Mouse (Mus musculus) common myeloid progenitor, adult 5-6 weeks (primary cell): ENCODE data around the gene Olfr9. TPM values are rescaled to one million over a fixed set of nuclear protein-coding genes. Genes with fewer than 3 reads are reported as not detected.
"Not testable (repeated sequence)": the region's sequence is repeated elsewhere in the genome, so short reads cannot be mapped to it uniquely, and the experiment has no call there.

ENCODE experiments used
- ATAC-seq: replicated peaks from 2 replicates; pipeline ENCODE4 v1.8.0; 2016; ENCODE audit warnings: low read depth, mild to moderate bottlenecking, moderate TSS enrichment, inconsistent platforms; ENCODE audit not compliant: poor library complexity, severe bottlenecking
- total RNA-seq: library from RNA; stranded (forward); fragments of 200-1000, 187-1606 nt; gene quantifications from 2 replicates; pipeline ENCODE4 v1.2.3, GENCODE M21; 2017

Olfr9 gene
- not detected in 2 replicates for total RNA-seq

GRCm38 (mm10) chr10:128989131-128989530, at the start of gene Olfr9:
TSS of gene Olfr9 (plus strand) at chr10:128989431.
- not testable (repeated sequence) for ATAC-seq

- no peak for ATAC-seq
Measured at GRCm38 (mm10) chr10:128940475-128941061, 48.7 kb upstream of the Olfr9 start.

DNA sequence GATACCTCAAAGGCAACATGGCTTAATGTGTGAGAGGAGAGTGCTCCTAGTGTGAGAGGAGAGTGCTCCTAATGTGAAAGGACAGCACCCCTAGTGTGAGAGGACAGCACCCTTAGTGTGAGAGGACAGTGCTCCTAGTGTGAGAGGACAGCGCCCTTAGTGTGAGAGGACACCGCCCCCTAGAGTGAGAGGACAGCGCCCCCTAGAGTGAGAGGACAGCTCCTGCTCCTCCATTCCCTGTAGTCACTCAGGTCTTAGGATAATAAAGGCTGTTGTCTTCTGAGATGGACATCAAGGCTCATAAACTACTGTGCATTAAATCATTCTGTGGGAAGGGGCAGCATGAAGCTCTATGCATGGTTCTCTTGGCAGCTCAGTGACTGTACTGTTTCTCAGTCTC, 43.6 kb upstream of the Olfr9 start:
- peak; percentile 77 for ATAC-seq

- ATAC-seq, result no peak
Measured at GRCm38 (mm10) chr10:128947496-128947895, 41.7 kb upstream of the Olfr9 start.

- no peak for ATAC-seq
Measured at GRCm38 (mm10) chr10:128950208-128950887, 38.9 kb upstream of the Olfr9 start.

DNA sequence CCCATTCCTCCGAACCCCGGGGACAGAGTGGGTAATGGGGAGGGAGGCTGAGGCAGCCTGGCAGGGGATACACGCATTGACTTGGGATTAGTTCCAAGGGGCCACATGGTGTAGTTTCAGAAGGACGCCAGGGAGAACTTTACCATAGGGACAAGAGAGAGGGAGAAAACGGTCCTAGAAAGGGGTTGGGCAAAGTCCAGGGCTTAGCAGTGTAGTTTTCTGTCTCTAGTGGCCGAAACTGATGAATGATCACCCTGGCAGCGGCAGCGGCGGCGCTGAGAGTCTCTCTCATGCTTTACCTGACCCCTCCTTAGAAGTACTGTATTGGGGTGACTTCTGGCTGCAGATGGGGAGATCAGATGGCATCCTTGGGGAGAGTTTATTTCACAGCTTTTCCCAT, 30.9 kb upstream of the Olfr9 start:
- ATAC-seq, result no peak

DNA sequence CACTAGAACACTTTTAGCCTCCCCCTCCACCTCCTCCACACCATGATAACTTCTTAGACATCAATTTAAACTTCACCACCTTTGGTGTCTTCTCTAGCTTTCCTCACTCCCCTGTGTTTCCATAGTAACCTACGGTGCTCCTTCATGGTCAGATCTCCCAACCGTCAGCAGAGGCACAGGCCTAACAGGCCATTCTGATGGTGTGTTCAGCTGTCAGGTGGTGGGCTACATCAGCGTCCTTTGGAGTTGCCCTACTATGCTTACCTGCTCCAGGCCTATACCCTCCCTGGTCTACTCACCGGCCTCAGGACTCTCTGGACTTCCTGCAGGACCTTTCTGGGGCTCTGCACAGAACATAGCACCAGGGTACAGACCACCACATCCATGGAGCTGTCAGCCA, 29.1 kb upstream of the Olfr9 start:
- no peak for ATAC-seq

GRCm38 (mm10) chr10:128960590-128961584, 28.3 kb upstream of the Olfr9 start, which contains the start of gene Mettl7b:
TSS of gene Mettl7b (minus strand) at chr10:128960988.
- ATAC-seq, result peak; percentile 59

DNA sequence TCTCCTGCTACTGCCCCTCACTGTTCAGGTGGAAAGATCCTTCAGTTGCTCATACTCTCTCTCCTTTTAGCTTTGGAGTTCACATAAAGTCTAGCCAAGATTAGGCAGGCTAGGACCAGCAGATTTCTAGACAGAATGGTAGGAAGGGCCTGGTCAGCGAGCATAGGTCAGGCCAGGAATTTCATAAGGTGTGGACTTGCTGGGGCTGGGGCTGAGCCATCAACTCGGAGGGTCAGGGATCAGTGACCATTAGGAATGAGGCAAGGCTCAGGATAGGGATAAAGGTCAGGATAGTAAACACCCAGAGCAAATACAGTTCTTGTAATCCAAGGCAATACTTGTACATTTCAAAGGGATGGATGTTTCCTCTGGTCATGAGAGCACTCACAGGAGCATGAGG, 24.3 kb upstream of the Olfr9 start:
- ATAC-seq, result no peak

- peak; percentile 93 for ATAC-seq
Measured at GRCm38 (mm10) chr10:128965871-128966270, 23.4 kb upstream of the Olfr9 start.

- no peak for ATAC-seq
Measured at GRCm38 (mm10) chr10:128968341-128968749, 20.9 kb upstream of the Olfr9 start.

DNA sequence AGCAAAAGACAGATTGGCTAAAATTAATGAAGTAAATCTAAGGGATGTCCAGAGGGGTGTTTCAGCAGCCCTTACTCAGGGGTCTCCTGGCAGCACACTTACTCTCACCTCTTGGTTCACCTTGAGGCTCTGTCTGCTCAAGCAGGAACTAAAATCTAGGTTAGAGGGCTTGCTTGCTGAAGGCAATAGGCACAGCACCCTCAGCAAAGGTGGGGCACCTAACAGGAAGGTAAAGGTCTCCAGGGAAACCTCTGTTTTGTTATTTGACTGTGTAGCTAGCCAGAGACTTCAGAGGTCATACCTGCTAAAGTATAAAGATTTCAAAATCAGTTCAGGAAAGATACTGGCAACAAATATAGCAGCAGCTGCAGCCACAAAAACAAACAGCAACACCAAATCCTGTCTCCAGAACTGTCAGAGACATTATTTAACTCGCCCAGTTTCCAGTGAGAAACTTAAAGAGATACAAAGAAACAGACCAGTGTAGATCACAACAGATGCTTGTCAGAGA, 18.4 kb upstream of the Olfr9 start:
- ATAC-seq, result no peak

- no peak for ATAC-seq
Measured at GRCm38 (mm10) chr10:128972841-128973240, 16.4 kb upstream of the Olfr9 start.

DNA sequence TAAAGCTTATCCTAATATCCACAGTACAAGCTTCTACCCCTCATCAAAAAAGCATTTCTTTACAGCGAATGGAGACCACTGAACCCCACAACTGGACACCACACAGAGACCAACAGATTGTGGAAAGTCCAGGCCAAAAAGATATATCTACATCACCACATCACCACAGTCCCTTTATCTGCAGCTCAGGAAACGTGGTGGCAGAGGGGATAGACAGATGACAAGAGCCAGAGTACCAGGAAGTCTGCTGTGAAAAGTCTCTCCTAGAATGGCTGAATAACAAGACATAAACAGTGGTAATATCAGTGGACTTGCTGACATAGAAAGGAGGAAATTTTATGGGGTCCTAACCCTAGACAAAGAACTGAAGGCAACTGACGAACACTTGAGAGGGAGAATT, 12.8 kb upstream of the Olfr9 start:
- no peak for ATAC-seq

DNA sequence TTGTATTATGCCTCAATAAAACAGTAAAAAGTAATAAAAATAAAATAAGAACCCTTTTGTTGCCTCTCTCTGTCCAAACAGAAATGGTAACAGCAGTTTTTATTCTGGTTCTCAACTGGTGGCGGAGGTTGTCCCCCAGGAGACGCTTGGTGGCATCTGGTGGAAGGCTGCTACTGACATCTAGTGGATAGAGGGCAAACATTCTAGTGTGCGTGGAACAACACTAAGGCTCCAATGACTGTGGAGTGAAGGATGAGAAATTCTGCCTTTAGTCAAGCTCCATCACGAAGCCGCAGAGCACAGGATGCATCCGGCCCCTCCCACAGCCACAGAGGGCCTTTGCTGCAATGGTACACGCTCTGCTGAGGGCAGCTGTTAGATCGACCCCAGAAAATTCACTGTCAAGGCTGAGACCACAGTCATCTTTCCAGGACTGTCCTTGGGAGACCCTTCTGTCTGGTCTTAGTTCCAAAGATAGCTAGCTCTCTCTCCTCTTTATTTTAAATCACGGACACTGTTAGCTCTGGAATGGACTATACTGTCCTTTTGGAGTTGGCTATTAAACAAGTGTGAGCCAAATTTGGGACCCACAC, 11.6 kb upstream of the Olfr9 start:
- ATAC-seq, result peak; percentile 100

DNA sequence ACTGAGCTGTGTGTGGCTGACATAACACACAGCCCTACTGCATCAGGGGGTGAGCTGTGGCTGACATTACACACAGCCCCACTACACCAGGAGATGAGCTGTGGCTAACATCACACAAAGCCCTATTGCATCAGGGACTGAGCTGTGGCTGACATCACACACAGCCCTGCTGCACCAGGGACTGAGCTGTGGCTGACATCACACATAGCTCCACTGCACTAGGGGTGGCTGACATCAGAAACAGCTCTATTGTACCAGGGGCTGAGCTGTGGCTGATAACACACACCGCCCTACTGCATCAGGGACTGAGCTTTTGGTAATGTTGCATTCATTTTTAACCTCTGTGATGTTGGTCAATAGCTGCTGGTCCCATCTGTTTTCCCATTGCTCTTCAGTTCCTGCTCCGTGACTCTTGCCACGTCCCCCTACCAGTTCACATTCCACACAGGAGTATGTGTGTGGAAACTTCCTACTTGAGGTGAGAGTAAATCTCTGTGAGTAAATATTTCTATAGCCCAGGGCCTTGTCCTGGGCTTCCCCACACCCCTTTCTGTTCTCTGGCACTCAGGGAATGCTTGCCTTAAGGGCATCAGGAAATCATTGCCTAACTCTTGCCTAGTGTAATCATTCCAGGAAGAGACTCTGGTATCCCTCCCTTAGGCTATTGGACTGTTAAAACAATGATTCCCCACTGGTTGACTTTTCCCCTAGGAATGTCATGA, 8.4 kb upstream of the Olfr9 start:
- ATAC-seq, result no peak

DNA sequence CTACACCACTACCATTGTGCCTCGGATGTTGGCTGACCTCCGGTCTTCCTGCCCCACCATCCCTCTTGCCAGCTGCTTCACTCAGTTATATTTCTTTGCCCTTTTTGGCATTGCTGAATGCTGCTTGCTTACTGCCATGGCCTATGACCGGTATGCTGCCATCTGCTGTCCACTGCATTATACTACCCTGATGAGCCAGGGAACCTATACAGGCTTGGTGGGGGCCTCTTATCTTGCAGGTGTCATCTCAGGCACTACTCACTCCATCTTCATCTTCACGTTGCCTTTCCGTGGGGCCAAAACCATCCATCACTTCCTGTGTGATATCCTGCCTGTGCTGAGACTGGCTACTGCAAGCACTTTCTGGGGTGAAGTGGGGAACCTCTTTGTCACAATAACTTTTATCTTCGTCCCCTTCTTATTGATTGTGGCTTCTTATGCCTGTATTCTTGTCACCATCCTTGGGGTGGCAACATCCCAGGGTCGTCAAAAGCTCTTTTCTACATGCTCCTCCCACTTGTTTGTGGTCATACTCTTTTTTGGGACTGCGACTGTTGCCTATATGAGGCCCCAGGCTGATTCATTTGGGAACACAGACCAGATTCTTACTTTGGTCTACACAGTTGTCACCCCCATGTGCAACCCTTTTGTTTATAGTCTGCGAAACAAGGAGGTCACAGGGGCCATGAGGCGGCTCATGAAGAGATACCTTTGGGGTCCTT, 1.1 kb downstream of the Olfr9 start:
- ATAC-seq, result peak; percentile 90

GRCm38 (mm10) chr10:128990994-128991393, 1.8 kb downstream of the Olfr9 start:
- 0 out of 2 replicates have a peak, but pooled peaks have one; percentile 28 for ATAC-seq

DNA sequence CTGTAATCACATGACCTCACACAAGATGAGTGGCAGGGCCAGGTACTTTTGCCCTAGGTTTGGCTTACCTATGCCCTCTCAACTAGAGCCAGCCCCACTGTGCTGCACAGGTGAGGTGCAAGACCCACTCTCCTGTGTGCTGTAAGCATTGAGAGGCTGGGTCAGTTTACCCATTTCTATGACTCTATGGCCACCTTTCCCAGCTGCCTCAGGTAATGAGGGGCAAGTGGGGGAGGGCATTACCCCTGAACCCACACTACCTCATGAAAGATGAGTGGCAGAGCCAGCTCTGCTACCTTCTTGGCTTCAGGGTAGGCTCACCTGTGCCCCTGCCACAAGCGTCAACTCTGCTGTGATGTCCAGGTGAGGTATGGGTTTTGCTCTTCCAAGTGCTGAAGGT, 6.6 kb downstream of the Olfr9 start:
- ATAC-seq, result no peak
